Mouse (Mus musculus) adrenal gland, postnatal 10 days (tissue): ENCODE data around the gene Nck1. TPM values are rescaled to one million over a fixed set of nuclear protein-coding genes. Genes with fewer than 3 reads are reported as not detected.

Experiments used
- DNase-seq: peaks from one replicate; pipeline ENCODE4 v3.0.0; 2021; ENCODE audit warnings: mixed read lengths
- total RNA-seq, 2 experiments: library from RNA; stranded (reverse); gene quantifications; 2 replicates each; pipeline ENCODE4 v1.2.3; 2021

Gene Nck1
- total RNA-seq, 2 experiments from 2014 or later, result 52.4 to 57.3 TPM

DNA sequence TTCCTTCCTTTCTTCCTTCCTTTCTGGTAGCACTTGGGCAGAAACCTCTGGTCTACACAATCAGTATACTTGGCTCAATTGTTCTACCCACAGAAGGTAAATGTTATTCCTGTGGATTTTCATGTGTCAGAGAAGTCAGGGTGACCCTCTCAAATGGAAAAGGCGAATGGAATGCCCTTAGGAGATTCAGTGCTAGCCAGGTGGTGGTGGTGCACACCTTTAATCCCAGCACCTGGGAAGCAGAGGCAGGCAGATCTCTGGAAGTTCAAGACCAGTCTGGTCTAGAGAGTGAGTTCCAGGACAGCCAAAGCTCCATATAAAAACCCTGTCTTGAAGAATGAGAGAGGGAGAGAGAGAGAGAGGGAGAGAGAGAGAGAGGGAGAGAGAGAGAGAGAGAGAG, 75.7 kb downstream of the Nck1 start:
- no peak for DNase-seq

DNA sequence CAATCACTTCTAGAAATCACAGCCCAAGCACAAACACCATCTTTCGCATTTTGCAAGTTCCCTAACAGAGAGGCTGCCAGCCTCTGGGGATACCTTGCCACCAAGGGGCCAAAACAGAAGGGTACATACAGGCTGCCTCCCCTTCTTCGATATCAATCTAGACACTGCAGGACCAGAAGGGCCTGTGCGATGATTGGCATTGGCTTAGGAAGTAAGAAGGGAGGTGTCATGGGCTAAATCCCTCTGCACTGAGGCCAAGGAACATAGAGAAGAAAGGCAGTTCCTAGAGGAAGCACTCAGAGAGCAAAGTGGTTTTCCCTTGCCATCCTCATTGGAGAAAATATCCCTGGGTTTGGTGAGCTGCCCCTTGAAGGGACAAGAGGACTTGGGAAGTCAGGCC, 76.3 kb downstream of the Nck1 start:
- DNase-seq, result no peak

DNA sequence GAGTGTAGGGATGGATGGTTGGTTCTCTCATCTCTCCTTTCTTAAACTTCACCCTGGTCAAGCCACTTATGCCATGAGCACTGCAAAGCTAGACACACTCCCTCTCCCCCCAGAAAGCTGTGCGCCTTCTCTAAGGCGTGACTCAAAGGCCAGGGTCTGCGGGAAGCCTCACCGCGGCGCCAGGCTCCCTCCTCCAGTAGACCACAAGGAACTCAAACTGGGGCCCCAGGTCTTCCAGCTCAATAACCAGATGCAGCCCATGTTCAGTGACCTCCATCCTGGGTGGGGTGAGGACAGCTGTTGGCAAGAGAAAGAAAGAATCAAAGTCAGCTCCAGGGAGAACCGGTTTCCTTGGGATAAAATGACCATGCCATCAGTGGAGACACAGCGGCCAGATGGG, 77.8 kb downstream of the Nck1 start:
- DNase-seq, result no peak

DNA sequence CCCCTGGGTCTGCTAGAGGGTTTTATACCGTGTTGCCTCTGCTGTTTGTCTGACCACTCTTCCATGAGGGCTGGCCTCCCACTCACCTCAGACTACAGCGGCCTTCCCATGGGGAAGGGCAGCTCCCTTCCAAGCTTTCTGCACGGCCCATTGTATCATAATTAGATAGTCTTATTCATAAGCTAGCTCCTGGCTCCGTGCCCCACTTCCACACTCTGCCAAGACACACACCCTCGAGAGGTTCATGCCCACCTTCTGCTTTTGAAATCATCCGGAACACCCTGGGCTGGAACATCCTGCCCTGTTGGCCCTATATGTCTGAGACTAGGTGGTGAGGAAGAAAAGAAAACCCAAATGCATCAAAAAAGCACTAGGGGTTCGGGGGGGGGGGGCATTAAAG, 78.3 kb downstream of the Nck1 start:
- DNase-seq, result peak; percentile 43

DNA sequence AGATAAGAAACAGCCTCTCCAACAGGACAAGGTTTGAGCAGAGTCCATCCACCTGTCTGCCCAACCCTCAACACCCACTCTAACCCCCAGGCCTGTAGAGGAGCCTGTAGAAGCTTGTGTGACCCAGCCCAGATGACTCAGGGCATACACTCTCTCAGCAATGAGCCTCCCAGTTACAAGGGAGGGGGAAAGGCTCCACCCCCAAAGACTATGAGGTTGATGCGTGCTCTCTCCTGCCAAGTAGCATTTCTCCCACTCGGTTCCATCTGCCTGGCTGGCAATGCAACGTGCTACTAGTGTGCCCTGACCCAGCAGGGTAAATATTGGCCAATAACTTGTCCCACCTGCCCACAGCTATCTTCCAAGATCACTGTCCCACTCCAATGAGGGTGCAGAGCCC, 79.2 kb downstream of the Nck1 start:
- no peak for DNase-seq

DNA sequence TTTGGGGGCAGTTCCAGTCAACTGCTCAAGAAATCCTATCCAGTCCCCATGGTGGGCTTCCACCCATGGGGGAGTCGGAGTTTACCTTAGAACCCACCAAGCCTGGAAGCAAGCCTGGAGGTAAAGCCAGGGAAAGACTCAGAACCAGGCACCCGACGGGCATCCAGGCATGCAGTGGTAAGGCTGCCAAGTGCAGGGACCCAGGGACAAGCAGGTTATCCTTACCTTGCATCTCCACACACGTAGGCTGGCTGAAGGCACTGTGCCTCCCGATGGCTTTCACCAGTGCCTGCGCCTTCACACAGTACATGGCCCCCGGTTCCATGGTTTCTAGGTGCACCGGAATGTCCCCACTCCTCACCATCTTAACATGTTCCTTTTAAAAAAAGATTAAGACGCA, 79.9 kb downstream of the Nck1 start:
- DNase-seq, result no peak

DNA sequence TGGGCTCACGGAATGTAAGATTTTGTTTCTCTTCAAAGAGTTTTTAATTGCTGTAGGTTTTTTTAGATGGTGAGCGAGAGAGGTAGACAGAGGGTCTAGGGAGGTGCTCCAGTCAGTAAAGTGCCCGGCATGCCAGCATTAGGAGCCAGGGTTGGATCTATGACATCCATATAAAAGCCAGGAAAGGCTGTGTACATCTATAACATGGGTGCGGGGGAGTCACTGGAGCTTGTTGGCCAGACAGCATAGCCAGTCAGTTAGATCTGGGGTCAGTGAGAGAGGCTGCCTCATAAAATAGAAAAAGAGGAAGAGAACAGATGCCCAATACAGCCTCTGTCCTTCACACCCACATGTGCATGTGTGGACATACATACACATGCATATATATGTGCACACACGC, 80.6 kb downstream of the Nck1 start:
- DNase-seq, result no peak

DNA sequence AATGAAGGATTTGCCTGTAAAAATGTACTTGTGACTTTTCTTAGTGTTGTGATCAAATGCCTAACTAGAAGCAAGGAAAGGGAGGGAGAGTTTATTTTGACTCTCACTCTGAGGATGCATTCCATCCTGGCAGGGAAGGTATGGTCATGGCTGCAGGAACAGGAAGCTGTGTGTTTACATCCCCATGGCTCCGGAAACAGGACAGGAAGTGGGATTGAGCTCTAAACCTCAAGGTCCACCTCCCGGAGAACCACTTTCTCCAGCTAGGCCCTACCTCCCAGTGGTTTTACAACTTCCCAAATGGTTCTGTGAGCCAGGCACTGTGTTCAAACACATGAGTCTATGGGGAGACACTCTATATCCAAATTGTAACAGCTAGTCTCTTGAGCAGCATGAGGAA, 82.2 kb downstream of the Nck1 start:
- DNase-seq, result no peak

DNA sequence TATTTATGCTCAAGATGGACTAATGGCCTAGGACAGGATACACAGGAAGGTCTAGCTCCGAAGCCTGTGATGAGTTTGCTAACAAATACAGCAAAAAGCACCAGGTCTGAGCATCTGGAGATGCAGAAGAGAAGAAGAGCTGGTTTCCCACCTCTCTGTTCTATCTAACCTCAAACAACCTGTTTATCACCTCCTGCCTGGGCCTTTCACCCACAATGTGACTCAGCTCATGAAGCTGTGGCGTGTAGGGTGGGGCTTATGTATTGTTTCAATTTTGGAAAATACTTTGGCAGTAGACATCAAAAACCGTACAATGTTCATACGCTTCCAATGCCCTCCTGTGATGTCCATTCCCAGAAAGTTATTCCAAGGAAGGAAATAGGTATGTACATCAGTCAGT, 83.8 kb downstream of the Nck1 start:
- DNase-seq, result no peak

DNA sequence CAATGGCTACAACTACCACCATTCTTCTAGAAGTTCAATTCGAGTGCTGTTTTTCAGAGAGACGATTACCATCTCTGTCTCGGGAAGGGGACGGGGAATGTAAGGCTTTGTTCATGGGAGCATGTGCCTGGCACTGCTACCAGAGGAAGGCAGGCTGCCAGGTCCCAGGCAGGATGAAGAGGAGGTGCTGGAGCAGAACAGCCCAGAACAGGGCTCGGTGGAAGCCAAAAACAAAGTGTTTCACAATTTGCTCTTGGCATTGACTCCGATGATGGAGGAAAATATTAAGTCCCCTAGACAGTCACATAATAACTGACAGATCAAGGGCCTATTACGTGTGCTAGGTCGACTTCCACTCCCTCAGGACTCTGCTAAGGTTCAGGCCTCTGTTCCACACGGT, 84.3 kb downstream of the Nck1 start:
- peak; percentile 74 for DNase-seq

DNA sequence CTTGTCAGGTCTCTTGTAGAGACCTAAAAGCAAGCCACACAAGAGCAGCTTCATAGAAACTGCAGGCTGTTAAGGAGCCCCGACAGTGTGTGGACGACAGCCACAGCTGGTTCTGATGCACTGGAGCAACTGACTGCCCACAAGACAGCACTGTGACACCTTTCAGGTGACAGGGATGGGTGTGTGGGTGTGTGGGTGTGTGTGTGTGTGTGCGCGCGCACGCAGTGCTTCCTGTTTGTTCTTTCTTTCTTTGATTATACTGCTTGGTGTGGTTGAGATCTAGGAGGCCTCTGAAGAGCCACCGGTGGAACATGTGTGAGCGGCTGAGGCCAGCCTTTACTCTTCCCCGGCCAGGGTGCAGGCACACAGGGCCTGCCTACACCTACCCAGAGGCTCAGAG, 85.7 kb downstream of the Nck1 start:
- no peak for DNase-seq

DNA sequence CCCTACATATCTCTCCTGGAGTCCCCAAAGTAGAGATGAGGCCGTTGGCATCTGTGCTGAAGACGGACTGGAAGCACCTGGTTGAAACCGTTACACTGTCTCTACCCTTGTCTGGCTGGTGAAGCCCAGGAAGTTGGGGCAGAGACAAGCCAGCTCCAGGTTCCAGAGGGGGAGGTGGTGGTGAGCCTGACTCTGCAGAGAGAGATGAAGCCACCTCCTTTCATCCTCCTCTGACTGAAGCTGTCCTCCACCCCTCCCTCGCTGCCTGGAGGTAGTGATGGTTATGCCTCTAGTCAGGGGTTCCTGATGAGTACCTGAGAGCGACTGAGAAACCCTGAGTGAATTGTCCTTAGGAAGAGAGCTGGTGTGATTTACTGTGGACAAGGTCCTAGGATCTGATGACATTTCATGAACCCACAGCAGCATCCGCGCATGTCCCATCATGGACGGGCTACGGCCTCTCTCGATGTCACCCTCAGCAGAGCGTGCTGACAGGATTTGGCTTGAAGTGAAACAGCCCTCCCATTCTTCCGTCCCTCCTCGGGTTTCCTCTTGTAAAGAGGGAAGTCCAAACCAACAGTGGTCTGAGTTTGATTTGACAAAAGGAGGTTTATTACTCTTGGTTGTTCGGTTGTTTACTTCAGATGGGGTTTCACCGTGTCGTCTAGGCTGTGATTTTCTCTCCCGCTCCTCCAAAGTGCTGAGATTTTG, 87.8 kb downstream of the Nck1 start:
- DNase-seq, result no peak

DNA sequence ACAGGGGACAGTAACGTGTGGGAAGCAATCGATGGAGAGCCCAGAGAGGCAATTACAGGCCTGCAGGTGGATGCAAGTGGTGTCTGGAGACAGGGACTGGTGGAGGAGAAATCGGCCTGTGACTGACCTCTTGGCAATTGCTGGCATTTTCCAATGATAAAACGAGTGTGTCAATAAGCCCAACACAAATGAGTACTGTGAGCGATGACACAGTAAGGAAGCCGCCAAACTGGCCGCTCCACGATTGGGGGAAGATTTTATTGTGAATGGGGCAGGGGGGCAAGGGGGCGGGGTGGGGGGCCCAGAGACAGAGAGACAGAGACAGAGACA, 91.3 kb downstream of the Nck1 start:
- no peak for DNase-seq

DNA sequence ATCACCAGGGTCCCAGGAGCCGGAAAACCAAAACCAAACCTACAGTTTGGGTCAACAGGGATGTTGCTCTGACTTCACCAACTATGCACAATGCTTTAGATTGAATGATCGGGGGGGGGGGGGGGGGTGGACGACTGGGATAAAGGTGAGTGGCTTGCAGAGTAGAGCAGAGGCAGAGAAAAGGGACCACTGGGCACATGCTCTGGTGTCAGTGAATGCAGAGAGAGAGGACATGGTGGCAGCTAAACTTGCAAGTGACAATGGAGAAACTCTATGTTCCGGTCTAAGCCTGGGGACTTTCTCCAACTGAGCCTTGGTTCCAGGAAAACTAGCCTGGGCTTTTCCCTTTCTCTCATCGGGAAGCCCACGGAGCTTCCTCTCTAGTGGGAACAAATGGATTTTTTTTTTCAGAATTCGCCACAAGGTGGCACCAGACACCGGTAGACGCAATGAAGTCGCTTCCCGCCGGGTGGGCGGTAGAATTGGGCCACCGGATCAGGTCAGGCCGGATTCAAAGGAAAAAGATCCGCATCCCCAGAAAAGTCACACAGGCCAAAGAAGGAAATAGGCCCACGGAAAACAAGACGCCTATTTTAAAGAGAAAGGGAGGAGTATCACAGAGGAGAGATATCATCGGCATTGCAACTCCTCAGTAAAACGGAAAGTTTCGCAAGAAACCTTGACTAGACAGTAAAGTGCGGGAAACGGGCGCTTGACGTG, 91.8 kb downstream of the Nck1 start:
- DNase-seq, result peak; percentile 87

DNA sequence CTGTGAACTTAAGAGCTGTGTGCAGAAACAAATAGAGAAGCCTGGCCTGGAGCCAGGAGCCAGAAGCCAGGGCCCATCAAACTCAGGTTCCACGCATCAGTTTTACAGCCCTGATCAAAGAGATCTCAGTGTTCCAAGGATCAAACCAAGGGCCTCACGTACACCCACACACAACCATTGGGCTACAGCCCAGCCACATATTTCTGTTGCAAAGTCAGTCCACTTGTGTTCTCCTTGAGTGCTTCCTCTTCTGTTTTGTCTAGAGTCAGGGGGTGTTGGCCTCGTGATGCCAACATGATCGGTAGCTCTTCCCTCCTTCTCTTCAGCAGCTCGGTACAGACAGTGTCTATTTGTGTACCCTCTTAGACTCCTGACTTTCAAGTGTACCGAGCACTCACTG, 93.5 kb downstream of the Nck1 start:
- DNase-seq, result no peak

DNA sequence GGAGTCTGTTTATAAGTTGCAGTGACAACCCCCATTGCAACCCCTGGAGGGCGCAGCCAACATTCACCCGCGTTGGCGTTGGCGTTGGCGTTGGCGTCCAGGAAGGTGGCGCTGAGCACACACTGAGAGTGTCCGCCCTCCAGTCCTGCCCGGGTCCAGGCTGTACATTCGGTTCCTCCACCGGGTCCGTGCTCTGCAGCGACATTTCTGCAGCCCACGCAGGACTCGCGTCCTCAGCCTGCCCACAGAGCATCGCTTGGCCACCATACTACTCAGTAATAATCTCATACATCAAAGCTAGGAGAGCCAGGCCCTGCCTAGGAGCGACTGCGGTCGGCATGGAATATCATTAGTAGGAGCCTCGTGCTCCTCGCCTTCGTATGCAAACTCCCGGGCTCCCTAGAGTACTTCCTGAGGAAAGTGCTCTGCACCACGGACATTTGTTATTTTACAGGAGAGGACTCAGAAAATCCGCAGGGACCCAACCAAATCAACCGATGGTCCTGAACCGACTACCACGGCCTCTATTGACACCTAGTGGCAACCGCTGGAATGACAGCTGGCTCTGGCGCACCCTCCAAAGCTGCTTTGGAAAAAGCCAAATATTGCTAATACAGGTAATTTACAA, 99.8 kb downstream of the Nck1 start:
- DNase-seq, result peak; percentile 90

Other genes with a start within 250 kb of the Nck1 start
- 1 to 10 TPM; 1.5 to 2.9 TPM for gene Il20rb, start 59.3 kb downstream of the Nck1 start, total RNA-seq
- 1 to 10 TPM; 5.9 to 7.6 TPM for gene Slc35g2, start 25.0 kb upstream of the Nck1 start, total RNA-seq
- gene Stag1, start 51.7 kb upstream of the Nck1 start, total RNA-seq, result 10 to 100 TPM; 41.4 to 47.9 TPM